Mouse (Mus musculus): Measurements from ENCODE around the gene Casr.

Casr gene

GRCm38 (mm10) chr16:36561386-36562338 lies at the start of gene Casr:
TSS of gene Casr (minus strand) at chr16:36562141.
- no peak for DNase-seq (ENCODE audit: low spot score in 2 of 2)

- DNase-seq (ENCODE audit: low spot score in 2 of 2): no peak
Measured at GRCm38 (mm10) chr16:36602632-36603031, 40.7 kb upstream of the Casr start.

- no peak for DNase-seq (ENCODE audit: low spot score in 2 of 2)
Measured at GRCm38 (mm10) chr16:36598265-36598664, 36.3 kb upstream of the Casr start.

GRCm38 (mm10) chr16:36596671-36597410 lies 34.9 kb upstream of the Casr start:
- DNase-seq (ENCODE audit: low spot score in 2 of 2): no peak

- DNase-seq (ENCODE audit: low spot score in 2 of 2): no peak
Measured at GRCm38 (mm10) chr16:36589898-36590297, 28.0 kb upstream of the Casr start.

GRCm38 (mm10) chr16:36587971-36588370 lies 26.0 kb upstream of the Casr start:
- no peak for DNase-seq (ENCODE audit: low spot score in 2 of 2)

- DNase-seq (ENCODE audit: low spot score in 2 of 2): no peak
Measured at GRCm38 (mm10) chr16:36582073-36582472, 20.1 kb upstream of the Casr start.

- DNase-seq (ENCODE audit: low spot score in 2 of 2): no peak
Measured at GRCm38 (mm10) chr16:36571942-36572341, 10.0 kb upstream of the Casr start.

- no peak for DNase-seq (ENCODE audit: low spot score in 2 of 2)
Measured at GRCm38 (mm10) chr16:36559573-36559972, 2.4 kb downstream of the Casr start.

- DNase-seq (ENCODE audit: low spot score in 2 of 2): no peak
Measured at GRCm38 (mm10) chr16:36555672-36556165, 6.2 kb downstream of the Casr start.

GRCm38 (mm10) chr16:36553624-36554023 lies 8.3 kb downstream of the Casr start:
- no peak for DNase-seq (ENCODE audit: low spot score in 2 of 2)

GRCm38 (mm10) chr16:36545333-36545732 lies 16.6 kb downstream of the Casr start:
- DNase-seq (ENCODE audit: low spot score in 2 of 2): no peak

GRCm38 (mm10) chr16:36543091-36543490 lies 18.9 kb downstream of the Casr start:
- DNase-seq (ENCODE audit: low spot score in 2 of 2): no peak

- DNase-seq (ENCODE audit: low spot score in 2 of 2): no peak
Measured at GRCm38 (mm10) chr16:36540834-36541233, 21.1 kb downstream of the Casr start.

- DNase-seq (ENCODE audit: low spot score in 2 of 2): no peak
Measured at GRCm38 (mm10) chr16:36532981-36533687, 28.8 kb downstream of the Casr start.

- DNase-seq (ENCODE audit: low spot score in 2 of 2): no peak
Measured at GRCm38 (mm10) chr16:36532046-36532445, 29.9 kb downstream of the Casr start.

GRCm38 (mm10) chr16:36531630-36532029 lies 30.3 kb downstream of the Casr start:
- no peak for DNase-seq (ENCODE audit: low spot score in 2 of 2)

- DNase-seq (ENCODE audit: low spot score in 2 of 2): peak in 1 of 2 experiments; percentile 10
Measured at GRCm38 (mm10) chr16:36530566-36531552, 31.1 kb downstream of the Casr start.

- DNase-seq (ENCODE audit: low spot score in 2 of 2): no peak
Measured at GRCm38 (mm10) chr16:36528822-36529221, 33.1 kb downstream of the Casr start.

- DNase-seq (ENCODE audit: low spot score in 2 of 2): no peak
Measured at GRCm38 (mm10) chr16:36526596-36527282, 35.2 kb downstream of the Casr start.
